Mouse (Mus musculus) kidney, postnatal 0 days (tissue): ENCODE data around the gene Fars2. TPM values are rescaled to one million over a fixed set of nuclear protein-coding genes. Genes with fewer than 3 reads are reported as not detected.

Experiments
- ATAC-seq: fragments of 200-750 bp; cut with Nextera tagmentation; replicated peaks from 2 replicates; pipeline ENCODE4 v1.8.0; 2017; ENCODE audit warnings: low read depth, moderate number of reproducible peaks, moderate TSS enrichment, moderate library complexity; ENCODE audit not compliant: low FRiP score
- DNase-seq: peaks from one replicate; pipeline ENCODE4 v3.0.0-alpha.2; 2016; ENCODE audit warnings: low spot score
- H3K27ac ChIP-seq: fragments of 300-500 bp; sonication (generic); 2 replicates; pipeline ENCODE4 v1.5.1; 2014; ENCODE audit warnings: mild to moderate bottlenecking
- H3K27me3 ChIP-seq: fragments of 300-500 bp; sonication (generic); 2 replicates; pipeline ENCODE4 v1.6.1; 2014; ENCODE audit warnings: low read length, mixed read lengths; ENCODE audit not compliant: insufficient read depth
- H3K36me3 ChIP-seq: fragments of 300-500 bp; sonication (generic); 2 replicates; pipeline ENCODE4 v1.6.1; 2014; ENCODE audit warnings: low read length, mixed read lengths; ENCODE audit not compliant: insufficient read depth
- H3K4me1 ChIP-seq: fragments of 300-500 bp; sonication (generic); replicated peaks from 2 replicates; pipeline ENCODE4 v1.6.1; 2014; ENCODE audit warnings: antibody characterized with exemption, low read length, mixed read lengths; ENCODE audit not compliant: insufficient read depth
- H3K4me2 ChIP-seq: fragments of 300-500 bp; sonication (generic); 2 replicates; pipeline ENCODE4 v1.6.1; 2014; ENCODE audit warnings: mild to moderate bottlenecking, low read length, moderate library complexity, mixed read lengths
- H3K4me3 ChIP-seq: fragments of 300-500 bp; sonication (generic); replicated peaks from 2 replicates; pipeline ENCODE4 v1.5.1; 2014; ENCODE audit warnings: low read depth, low read length
- H3K9ac ChIP-seq: fragments of 300-500 bp; sonication (generic); 2 replicates; pipeline ENCODE4 v1.6.1; 2014; ENCODE audit warnings: low read depth, low read length
- H3K9me3 ChIP-seq: fragments of 300-500 bp; sonication (generic); replicated peaks from 2 replicates; pipeline ENCODE4 v1.6.1; 2016; ENCODE audit warnings: low read length, inconsistent platforms, mixed read lengths
- CTCF ChIP-seq: IDR thresholded peaks from 2 replicates; pipeline ENCODE4 v1.5.1; 2016; ENCODE audit warnings: antibody characterized with exemption, low read depth, mild to moderate bottlenecking, moderate library complexity
- WGBS: fragments of 180-500 bp; shearing (Covaris S2); extraction: QIAGEN DNeasy Blood & Tissue Kit; methylation state at CpG from one replicate; pipeline ENCODE4 v1.1.7; 2014; 5-methylcytosine and 5-hydroxymethylcytosine counted together
- polyA plus RNA-seq: library from polyadenylated mRNA; unstranded; fragments of >200 nt; fragmentation: Nextera tagmentation; extraction: Ambion mirVana; gene quantifications from 2 replicates; pipeline ENCODE4 v1.2.1, GENCODE M21; 2015

Fars2 gene
- polyA plus RNA-seq, 1 experiment from 2014 or later = 54.7 TPM

- H3K9ac ChIP-seq = no peak overlapping the region
- no peaks in the 10 kb centered on the region for H3K27me3 ChIP-seq
- 0 out of 2 replicates have a peak, but pooled peaks have one; percentile 28 for TF ChIP-seq CTCF
- no peak overlapping the region for H3K4me3 ChIP-seq
- no peak overlapping the region for H3K4me2 ChIP-seq
- ATAC-seq (0 out of 2 replicates have a peak, but pooled peaks have one; percentile 18), DNase-seq (peak; percentile 15)
- WGBS = 35% methylated on average over 10 of the region's 10 CpGs
- no peak overlapping the region for H3K27ac ChIP-seq
- no peaks in the 10 kb centered on the region for H3K9me3 ChIP-seq
- H3K4me1 ChIP-seq = no peaks in the 10 kb centered on the region
- H3K36me3 ChIP-seq = no peaks in the 10 kb centered on the region
Measured at GRCm38 (mm10) chr13:36540231-36540630, 423.0 kb downstream of the Fars2 start.

DNA sequence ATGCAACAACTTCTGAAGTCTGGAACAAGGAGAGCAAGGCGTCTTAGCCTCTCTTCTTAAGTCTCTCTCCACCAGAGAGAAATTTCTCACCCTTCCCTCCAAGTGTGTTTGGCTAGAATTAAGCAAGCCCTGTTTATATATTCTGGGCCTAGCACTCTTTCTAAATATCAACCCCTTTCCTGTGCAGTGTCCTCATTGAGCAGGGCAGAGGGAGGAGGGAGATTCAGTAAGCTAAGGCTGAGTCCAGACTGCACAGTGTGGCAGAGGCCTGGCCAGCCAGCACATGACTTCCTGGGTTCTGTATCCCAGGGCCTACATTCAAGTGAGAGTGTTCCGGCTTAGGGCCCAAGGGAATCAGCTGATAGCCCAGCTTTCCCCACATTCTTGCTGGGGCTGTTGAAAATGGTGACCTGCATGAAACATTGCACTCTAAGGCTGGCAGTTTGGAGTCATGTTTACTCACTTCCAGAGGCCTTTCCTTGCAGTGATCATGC lies 424.1 kb downstream of the Fars2 start:
- Histone ChIP-seq H3K36me3 (no peaks in the 10 kb centered on the region), H3K9ac (no peak overlapping the region), H3K9me3 (no peaks in the 10 kb centered on the region), H3K27ac (no peak overlapping the region), H3K4me2 (no peak overlapping the region), H3K27me3 (no peaks in the 10 kb centered on the region), H3K4me3 (no peak overlapping the region), H3K4me1 (no peaks in the 10 kb centered on the region)
- no peak for DNase-seq
- no peak for ATAC-seq
- TF ChIP-seq CTCF = no peak
- WGBS = 78% methylated on average over 2 of the region's 2 CpGs

DNA sequence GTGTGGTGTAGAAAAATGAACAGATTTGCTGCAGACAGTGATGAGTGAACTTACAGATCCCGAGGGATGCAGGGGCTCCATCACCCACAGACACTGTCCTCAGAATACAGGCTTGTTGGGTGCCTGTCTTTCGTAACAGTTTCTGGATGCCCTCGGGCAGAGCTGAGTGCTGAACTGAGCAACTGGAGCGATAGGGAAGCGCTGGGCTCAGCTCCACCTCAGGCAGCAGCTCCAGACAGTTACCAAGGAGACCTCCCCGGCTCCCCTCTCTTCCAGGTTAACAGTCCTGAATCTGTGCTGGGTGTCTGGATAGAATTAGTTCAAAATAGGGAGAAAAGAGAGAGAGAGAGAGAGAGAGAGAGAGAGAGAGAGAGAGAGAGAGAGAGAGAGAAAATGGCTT lies 433.5 kb downstream of the Fars2 start:
- H3K27ac ChIP-seq = no peak overlapping the region
- H3K4me3 ChIP-seq = no peak overlapping the region
- H3K4me2 ChIP-seq = no peak overlapping the region
- TF ChIP-seq CTCF = no peak
- 59% methylated on average over 6 of the region's 6 CpGs for WGBS
- no peaks in the 10 kb centered on the region for H3K36me3 ChIP-seq
- no peaks in the 10 kb centered on the region for H3K4me1 ChIP-seq
- H3K27me3 ChIP-seq = no peaks in the 10 kb centered on the region
- no peaks in the 10 kb centered on the region for H3K9me3 ChIP-seq
- no peak overlapping the region for H3K9ac ChIP-seq
- no peak for DNase-seq
- ATAC-seq = no peak

GRCm38 (mm10) chr13:36552522-36553246 lies 435.5 kb downstream of the Fars2 start:
- no peak for TF ChIP-seq CTCF
- H3K27ac ChIP-seq = no peak overlapping the region
- DNase-seq (no peak), ATAC-seq (no peak)
- no peaks in the 10 kb centered on the region for H3K27me3 ChIP-seq
- no peak overlapping the region for H3K9ac ChIP-seq
- H3K4me1 ChIP-seq = no peaks in the 10 kb centered on the region
- H3K36me3 ChIP-seq = no peaks in the 10 kb centered on the region
- 80% methylated on average over 3 of the region's 3 CpGs for WGBS
- no peak overlapping the region for H3K4me2 ChIP-seq
- H3K4me3 ChIP-seq = no peak overlapping the region
- no peaks in the 10 kb centered on the region for H3K9me3 ChIP-seq

DNA sequence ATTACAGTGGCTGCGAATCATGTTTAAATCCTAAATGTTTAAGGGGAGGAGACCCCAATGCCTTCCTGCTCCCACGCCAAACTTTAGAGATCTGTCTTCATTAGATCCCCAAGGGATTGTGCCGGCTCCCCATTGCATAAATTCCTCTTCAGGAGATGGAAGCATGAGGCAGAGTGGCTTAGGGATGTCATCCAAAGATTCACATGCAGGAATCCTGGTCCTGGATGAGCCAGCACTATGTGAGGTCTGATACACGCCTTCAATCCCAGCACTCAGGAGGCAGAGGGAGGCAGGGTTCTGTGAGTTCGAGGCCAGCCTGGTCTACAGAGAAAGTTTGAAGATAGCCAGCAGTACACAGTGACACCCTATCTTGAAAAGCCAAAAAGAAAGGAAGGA lies 436.0 kb downstream of the Fars2 start:
- no peak for TF ChIP-seq CTCF
- no peak overlapping the region for H3K9ac ChIP-seq
- H3K9me3 ChIP-seq = no peaks in the 10 kb centered on the region
- 79% methylated on average over 5 of the region's 5 CpGs for WGBS
- no peak for ATAC-seq
- no peaks in the 10 kb centered on the region for H3K4me1 ChIP-seq
- no peaks in the 10 kb centered on the region for H3K27me3 ChIP-seq
- H3K36me3 ChIP-seq = no peaks in the 10 kb centered on the region
- no peak for DNase-seq
- no peak overlapping the region for H3K27ac ChIP-seq
- H3K4me2 ChIP-seq = no peak overlapping the region
- H3K4me3 ChIP-seq = no peak overlapping the region

DNA sequence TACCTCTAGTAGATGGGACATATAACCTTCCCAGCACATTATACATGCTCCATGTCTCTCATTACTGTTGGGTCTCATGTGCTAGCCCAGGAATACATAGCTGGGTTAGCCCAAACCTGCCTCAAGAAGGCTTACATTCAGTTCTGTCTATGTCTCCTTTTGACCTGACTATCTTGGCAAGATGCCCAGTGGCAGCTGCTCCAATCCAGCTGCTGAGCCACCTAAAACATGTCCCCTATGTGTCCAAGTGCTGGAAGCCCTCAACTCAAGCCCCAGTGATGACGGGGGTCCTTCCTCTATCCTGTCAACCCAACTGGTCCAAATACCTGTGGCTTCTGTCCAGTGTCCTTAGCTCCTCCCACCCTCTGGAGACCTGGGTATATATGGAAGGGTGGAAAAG lies 437.5 kb downstream of the Fars2 start:
- Histone ChIP-seq H3K36me3 (no peaks in the 10 kb centered on the region), H3K9ac (no peak overlapping the region), H3K4me1 (no peaks in the 10 kb centered on the region), H3K27me3 (no peaks in the 10 kb centered on the region), H3K4me3 (no peak overlapping the region), H3K9me3 (no peaks in the 10 kb centered on the region), H3K4me2 (no peak overlapping the region), H3K27ac (no peak overlapping the region)
- 73% methylated on average over 1 of the region's 1 CpGs for WGBS
- TF ChIP-seq CTCF = no peak
- no peak for DNase-seq
- no peak for ATAC-seq
